Mouse (Mus musculus) embryonic facial prominence, embryonic 11.5 days (tissue): Measurements from ENCODE around the gene Serpina3g. TPM values are rescaled to one million over a fixed set of nuclear protein-coding genes. Genes with fewer than 3 reads are reported as not detected.

Experiments used
- ATAC-seq: fragments of 200-750 bp; cut with Nextera tagmentation; replicated peaks from 2 replicates; pipeline ENCODE4 v1.8.0; 2017; ENCODE audit warnings: low read depth; ENCODE audit not compliant: insufficient number of reproducible peaks, low FRiP score, low TSS enrichment
- DNase-seq: peaks from one replicate; pipeline ENCODE4 v3.0.0-alpha.2; 2015; ENCODE audit warnings: low spot score
- H3K27ac ChIP-seq: fragments of 300-500 bp; sonication (generic); replicated peaks from 2 replicates; pipeline ENCODE4 v1.5.1; 2014; ENCODE audit warnings: mild to moderate bottlenecking, low read depth, low read length, control low read depth
- H3K27me3 ChIP-seq: fragments of 300-500 bp; sonication (generic); 2 replicates; pipeline ENCODE4 v1.6.1; 2014; ENCODE audit warnings: mild to moderate bottlenecking, low read length, moderate library complexity, mixed read lengths; ENCODE audit not compliant: control insufficient read depth, insufficient read depth
- H3K36me3 ChIP-seq: fragments of 300-500 bp; sonication (generic); replicated peaks from 2 replicates; pipeline ENCODE4 v1.6.1; 2014; ENCODE audit warnings: low read depth, mild to moderate bottlenecking, low read length, moderate library complexity, mixed read lengths; ENCODE audit not compliant: control insufficient read depth, insufficient read depth
- H3K4me1 ChIP-seq: fragments of 300-500 bp; sonication (generic); 2 replicates; pipeline ENCODE4 v1.6.1; 2014; ENCODE audit warnings: low read length, mixed read lengths; ENCODE audit not compliant: control insufficient read depth, insufficient read depth
- H3K4me2 ChIP-seq: fragments of 300-500 bp; sonication (generic); 2 replicates; pipeline ENCODE4 v1.6.1; 2014; ENCODE audit warnings: low read depth, mild to moderate bottlenecking, control low read depth, low read length, moderate library complexity
- H3K4me3 ChIP-seq: fragments of 300-500 bp; sonication (generic); 2 replicates; pipeline ENCODE4 v1.5.1; 2014; ENCODE audit warnings: low read depth, low read length, control low read depth
- H3K9ac ChIP-seq: fragments of 300-500 bp; sonication (generic); replicated peaks from 2 replicates; pipeline ENCODE4 v1.6.1; 2014; ENCODE audit warnings: mild to moderate bottlenecking, control low read depth, low read length
- H3K9me3 ChIP-seq: fragments of 300-500 bp; sonication (generic); replicated peaks from 2 replicates; pipeline ENCODE4 v1.6.1; 2016; ENCODE audit warnings: mild to moderate bottlenecking, low read length, inconsistent platforms, mixed read lengths; ENCODE audit not compliant: control insufficient read depth
- WGBS: fragments of 180-500 bp; shearing (Covaris S2); extraction: QIAGEN DNeasy Blood & Tissue Kit; methylation state at CpG from one replicate; pipeline ENCODE4 v1.1.7; 2014; 5-methylcytosine and 5-hydroxymethylcytosine counted together
- polyA plus RNA-seq: library from polyadenylated mRNA; unstranded; fragments of >200 nt; fragmentation: Nextera tagmentation; extraction: Ambion mirVana; gene quantifications from 2 replicates; pipeline ENCODE4 v1.2.1, GENCODE M21; 2014

Serpina3g gene
- polyA plus RNA-seq, 1 experiment from 2014 or later = 0.35 TPM

DNA sequence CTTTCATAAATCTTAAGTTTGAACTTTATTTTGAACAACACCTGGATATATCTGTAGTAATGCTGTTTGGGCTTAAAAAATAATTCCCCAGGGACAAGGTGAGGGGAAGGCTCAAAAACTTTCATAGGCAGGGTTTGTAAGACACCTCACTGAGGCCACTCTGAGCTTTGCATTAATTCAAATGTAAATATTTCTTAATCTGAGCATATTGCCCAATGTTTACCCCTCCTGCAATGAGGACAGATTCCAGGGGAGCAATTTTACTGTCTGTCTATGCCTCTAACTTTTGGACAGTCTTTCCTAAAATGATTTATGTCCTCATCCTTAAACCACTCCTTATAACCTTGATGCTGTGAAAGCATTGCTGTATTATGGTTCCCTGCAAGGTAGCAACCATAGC lies 52.3 kb downstream of the Serpina3g start:
- no peak overlapping the region for H3K4me3 ChIP-seq
- no peak for DNase-seq
- H3K27me3 ChIP-seq = no peaks in the 10 kb centered on the region
- no peaks in the 10 kb centered on the region for H3K4me1 ChIP-seq
- ATAC-seq = no peak
- H3K4me2 ChIP-seq = no peak overlapping the region
- H3K9ac ChIP-seq = no peak overlapping the region
- H3K9me3 ChIP-seq = no peaks in the 10 kb centered on the region
- no peak overlapping the region for H3K27ac ChIP-seq
- no peaks in the 10 kb centered on the region for H3K36me3 ChIP-seq

- no peak overlapping the region for H3K27ac ChIP-seq
- no peak for ATAC-seq
- H3K9me3 ChIP-seq = no peaks in the 10 kb centered on the region
- no peaks in the 10 kb centered on the region for H3K36me3 ChIP-seq
- no peaks in the 10 kb centered on the region for H3K4me1 ChIP-seq
- no peak for DNase-seq
- WGBS = 46% methylated on average over 4 of the region's 4 CpGs
- no peaks in the 10 kb centered on the region for H3K27me3 ChIP-seq
- H3K4me2 ChIP-seq = no peak overlapping the region
- no peak overlapping the region for H3K9ac ChIP-seq
- no peak overlapping the region for H3K4me3 ChIP-seq
Measured at GRCm38 (mm10) chr12:104289872-104290271, 53.8 kb downstream of the Serpina3g start.

Other genes starting within 250 kb of the Serpina3g start
- not detected in 2 replicates for gene Serpina11, start 246.3 kb upstream of the Serpina3g start, polyA plus RNA-seq
- not detected in 2 replicates for gene Serpina9, start 222.5 kb upstream of the Serpina3g start, polyA plus RNA-seq
- not detected in 2 replicates for gene Serpina12, start 191.8 kb upstream of the Serpina3g start, polyA plus RNA-seq
- gene Serpina5, start 135.1 kb upstream of the Serpina3g start, polyA plus RNA-seq = not detected in 2 replicates
- gene Serpina3a, start 123.5 kb upstream of the Serpina3g start, polyA plus RNA-seq = not detected in 2 replicates
- not detected in 2 replicates for gene Serpina3b, start 108.2 kb upstream of the Serpina3g start, polyA plus RNA-seq
- not detected in 2 replicates for gene Serpina3c, start 82.4 kb upstream of the Serpina3g start, polyA plus RNA-seq
- gene Serpina3f, start 21.7 kb upstream of the Serpina3g start, polyA plus RNA-seq = 0.13 TPM in 1 of 2 replicates, not detected in the other
- gene Serpina3i, start 26.9 kb downstream of the Serpina3g start, polyA plus RNA-seq = not detected in 2 replicates
- not detected in 2 replicates for gene Serpina3j, start 78.3 kb downstream of the Serpina3g start, polyA plus RNA-seq
- gene Serpina3k, start 102.2 kb downstream of the Serpina3g start, polyA plus RNA-seq = not detected in 2 replicates
- gene Serpina3m, start 102.2 kb downstream of the Serpina3g start, polyA plus RNA-seq = not detected in 2 replicates
- gene Serpina3n, start 170.5 kb downstream of the Serpina3g start, polyA plus RNA-seq = 0.10 and 0.13 TPM in 2 replicates
- gene Gsc, start 237.1 kb downstream of the Serpina3g start, polyA plus RNA-seq = 30.3 and 34.6 TPM in 2 replicates